Mouse (Mus musculus) bone marrow macrophage, adult 2 months (primary cell): ENCODE results near the gene Olfr370.

Source experiments
- CTCF ChIP-seq: IDR thresholded peaks from 2 replicates; pipeline ENCODE4 v1.5.1; 2012; ENCODE audit warnings: low read depth, mild to moderate bottlenecking, low read length, moderate library complexity
- POLR2A ChIP-seq: IDR thresholded peaks from 2 replicates; pipeline ENCODE4 v1.6.1; 2012; ENCODE audit warnings: mild to moderate bottlenecking, low read depth, low read length, borderline replicate concordance

- TF ChIP-seq CTCF (no peak), POLR2A (no peak)
Measured at GRCm38 (mm10) chr8:83569165-83569564, 33.6 kb downstream of the Olfr370 start.
